Mouse (Mus musculus): ENCODE measurements around the gene Spred3.

GRCm38 (mm10) chr7:29214846-29215245 is 44.6 kb upstream of the Spred3 start:
- TF ChIP-seq CTCF (IDR thresholded peaks at IDR 0.05; ENCODE audit: low read depth) (no peak), EP300 (IDR thresholded peaks at IDR 0.05; ENCODE audit: low read depth) (no peak)
